Mouse (Mus musculus) hindbrain, embryonic 12.5 days (tissue): ENCODE data around the gene Leo1. TPM values are rescaled to one million over a fixed set of nuclear protein-coding genes. Genes with fewer than 3 reads are reported as not detected.
"Not testable (repeated sequence)": the region's sequence is repeated elsewhere in the genome, so short reads cannot be mapped to it uniquely, and the experiment has no call there.

Experiments
- ATAC-seq: fragments of 200-750 bp; cut with Nextera tagmentation; 2 replicates; pipeline ENCODE4 v1.8.0; 2017; ENCODE audit warnings: moderate TSS enrichment; ENCODE audit not compliant: low FRiP score
- H3K27ac ChIP-seq: fragments of 300-500 bp; sonication (generic); 2 replicates; pipeline ENCODE4 v1.5.1; 2016; ENCODE audit warnings: mild to moderate bottlenecking
- H3K27me3 ChIP-seq: fragments of 300-500 bp; sonication (generic); 2 replicates; pipeline ENCODE4 v1.6.1; 2016; ENCODE audit warnings: mild to moderate bottlenecking
- H3K36me3 ChIP-seq: fragments of 300-500 bp; sonication (generic); 2 replicates; pipeline ENCODE4 v1.6.1; 2016; ENCODE audit warnings: mild to moderate bottlenecking
- H3K4me1 ChIP-seq: fragments of 300-500 bp; sonication (generic); 2 replicates; pipeline ENCODE4 v1.6.1; 2016
- H3K4me2 ChIP-seq: fragments of 300-500 bp; sonication (generic); replicated peaks from 2 replicates; pipeline ENCODE4 v1.6.1; 2016; ENCODE audit warnings: mild to moderate bottlenecking
- H3K4me3 ChIP-seq: fragments of 300-500 bp; sonication (generic); 2 replicates; pipeline ENCODE4 v1.5.1; 2016; ENCODE audit warnings: mild to moderate bottlenecking
- H3K9ac ChIP-seq: fragments of 300-500 bp; sonication (generic); 2 replicates; pipeline ENCODE4 v1.6.1; 2016; ENCODE audit warnings: mild to moderate bottlenecking, moderate library complexity
- H3K9me3 ChIP-seq: fragments of 300-500 bp; sonication (generic); replicated peaks from 2 replicates; pipeline ENCODE4 v1.6.1; 2016; ENCODE audit warnings: mild to moderate bottlenecking
- WGBS: fragments of 180-500 bp; shearing (Covaris S2); methylation state at CpG from one replicate; pipeline ENCODE4 v1.1.7; 2016; 5-methylcytosine and 5-hydroxymethylcytosine counted together
- polyA plus RNA-seq: library from polyadenylated mRNA; unstranded; fragments of >200 nt; fragmentation: Nextera tagmentation; extraction: Ambion mirVana; gene quantifications from 2 replicates; pipeline ENCODE4 v1.2.1, GENCODE M21; 2016

Gene Leo1
- polyA plus RNA-seq, 1 experiment from 2014 or later, result 51.7 TPM

GRCm38 (mm10) chr9:75429040-75429439, 12.3 kb upstream of the Leo1 start:
- peaks cover 5% of the 10 kb centered on the region; the same call in 1 of the 2 replicates for H3K4me1 ChIP-seq
- H3K4me2 ChIP-seq, result no peak overlapping the region
- no peak overlapping the region for H3K4me3 ChIP-seq
- no peak for ATAC-seq
- no peak overlapping the region for H3K9ac ChIP-seq
- no peaks in the 10 kb centered on the region for H3K27me3 ChIP-seq
- H3K27ac ChIP-seq, result no peak overlapping the region
- no peaks in the 10 kb centered on the region for H3K9me3 ChIP-seq
- H3K36me3 ChIP-seq, result no peaks in the 10 kb centered on the region
- WGBS, result 98% methylated on average over 2 of the region's 2 CpGs

GRCm38 (mm10) chr9:75429657-75430056, 11.7 kb upstream of the Leo1 start:
- ATAC-seq, result no peak
- no peak overlapping the region for H3K4me3 ChIP-seq
- H3K36me3 ChIP-seq, result no peaks in the 10 kb centered on the region
- H3K27me3 ChIP-seq, result no peaks in the 10 kb centered on the region
- H3K4me1 ChIP-seq, result peaks cover 9% of the 10 kb centered on the region; the same call in 1 of the 2 replicates
- no peak overlapping the region for H3K4me2 ChIP-seq
- H3K9ac ChIP-seq, result no peak overlapping the region
- H3K27ac ChIP-seq, result no peak overlapping the region
- H3K9me3 ChIP-seq, result no peaks in the 10 kb centered on the region
- 95% methylated on average over 1 of the region's 1 CpGs for WGBS

- no peak overlapping the region for H3K4me3 ChIP-seq
- ATAC-seq, result no peak
- WGBS, result 81% methylated on average over 16 of the region's 16 CpGs
Measured at GRCm38 (mm10) chr9:75430822-75431621, 10.3 kb upstream of the Leo1 start.

GRCm38 (mm10) chr9:75432694-75433093, 8.6 kb upstream of the Leo1 start:
- Histone ChIP-seq H3K4me2 (no peak overlapping the region), H3K36me3 (no peaks in the 10 kb centered on the region), H3K27ac (no peak overlapping the region), H3K4me1 (peaks cover 9% of the 10 kb centered on the region; the same call in 1 of the 2 replicates), H3K4me3 (no peak overlapping the region), H3K27me3 (no peaks in the 10 kb centered on the region), H3K9me3 (no peaks in the 10 kb centered on the region), H3K9ac (no peak overlapping the region)
- 62% methylated on average over 3 of the region's 3 CpGs for whole genome bisulfite sequencing
- no peak for ATAC-seq

More at GRCm38 (mm10) chr9:75430822-75431621, 10.3 kb upstream of the Leo1 start:
- H3K36me3 ChIP-seq, result no peaks in the 10 kb centered on the region
- H3K9ac ChIP-seq, result no peak overlapping the region
- H3K4me2 ChIP-seq, result no peak overlapping the region
- H3K27ac ChIP-seq, result no peak overlapping the region
- peaks cover 9% of the 10 kb centered on the region; the same call in 1 of the 2 replicates for H3K4me1 ChIP-seq
- H3K9me3 ChIP-seq, result no peaks in the 10 kb centered on the region
- no peaks in the 10 kb centered on the region for H3K27me3 ChIP-seq

- H3K27me3 ChIP-seq, result no peaks in the 10 kb centered on the region
- H3K9ac ChIP-seq, result no peak overlapping the region
- no peaks in the 10 kb centered on the region for H3K9me3 ChIP-seq
- no peak overlapping the region for H3K4me2 ChIP-seq
- no peaks in the 10 kb centered on the region for H3K36me3 ChIP-seq
- WGBS, result 45% methylated on average over 7 of the region's 7 CpGs
- H3K27ac ChIP-seq, result no peak overlapping the region
- ATAC-seq, result peak; percentile 37; the same call in 1 of the 2 replicates
- H3K4me1 ChIP-seq, result peaks cover 9% of the 10 kb centered on the region; the same call in 1 of the 2 replicates
- no peak overlapping the region for H3K4me3 ChIP-seq
Measured at GRCm38 (mm10) chr9:75434172-75434793, 7.0 kb upstream of the Leo1 start.

- no peaks in the 10 kb centered on the region for H3K36me3 ChIP-seq
- no peak for ATAC-seq
- no peak overlapping the region for H3K4me2 ChIP-seq
- H3K4me1 ChIP-seq, result peaks cover 9% of the 10 kb centered on the region; the same call in 1 of the 2 replicates
- H3K27me3 ChIP-seq, result no peaks in the 10 kb centered on the region
- H3K4me3 ChIP-seq, result no peak overlapping the region
- WGBS, result 75% methylated on average over 6 of the region's 6 CpGs
- no peak overlapping the region for H3K9ac ChIP-seq
- H3K27ac ChIP-seq, result no peak overlapping the region
- no peaks in the 10 kb centered on the region for H3K9me3 ChIP-seq
Measured at GRCm38 (mm10) chr9:75434872-75435271, 6.5 kb upstream of the Leo1 start.

- Histone ChIP-seq H3K9me3 (no peaks in the 10 kb centered on the region), H3K27me3 (no peaks in the 10 kb centered on the region), H3K9ac (no peak overlapping the region), H3K36me3 (no peaks in the 10 kb centered on the region), H3K4me1 (peaks cover 9% of the 10 kb centered on the region; the same call in 1 of the 2 replicates), H3K4me2 (no peak overlapping the region), H3K27ac (no peak overlapping the region; the same call in 1 of the 2 replicates), H3K4me3 (no peak overlapping the region)
- 79% methylated on average over 4 of the region's 4 CpGs for WGBS
- no peak for ATAC-seq
Measured at GRCm38 (mm10) chr9:75435291-75435690, 6.0 kb upstream of the Leo1 start.

- Histone ChIP-seq H3K4me2 (no peak overlapping the region), H3K9ac (no peak overlapping the region), H3K4me1 (peaks cover 9% of the 10 kb centered on the region; the same call in 1 of the 2 replicates), H3K36me3 (no peaks in the 10 kb centered on the region), H3K9me3 (no peaks in the 10 kb centered on the region), H3K4me3 (no peak overlapping the region), H3K27ac (no peak overlapping the region; the same call in 1 of the 2 replicates), H3K27me3 (no peaks in the 10 kb centered on the region)
- 5% methylated on average over 12 of the region's 12 CpGs for WGBS
- ATAC-seq, result peak; percentile 42
Measured at GRCm38 (mm10) chr9:75435918-75436317, 5.4 kb upstream of the Leo1 start.

GRCm38 (mm10) chr9:75437653-75438385, 3.5 kb upstream of the Leo1 start:
- no peaks in the 10 kb centered on the region for H3K27me3 ChIP-seq
- H3K4me2 ChIP-seq, result no peak overlapping the region
- WGBS, result 29% methylated on average over 6 of the region's 6 CpGs
- no peak overlapping the region for H3K27ac ChIP-seq
- H3K4me3 ChIP-seq, result no peak overlapping the region
- no peaks in the 10 kb centered on the region for H3K36me3 ChIP-seq
- no peak overlapping the region for H3K9ac ChIP-seq
- peaks cover 19% of the 10 kb centered on the region for H3K4me1 ChIP-seq
- ATAC-seq, result no peak
- no peaks in the 10 kb centered on the region for H3K9me3 ChIP-seq

- Histone ChIP-seq H3K4me3 (peak overlapping the region; percentile 91), H3K27ac (peak overlapping the region; percentile 88), H3K4me1 (peaks cover 10% of the 10 kb centered on the region), H3K36me3 (peaks cover 17% of the 10 kb centered on the region), H3K27me3 (no peaks in the 10 kb centered on the region), H3K9ac (peak overlapping the region; percentile 95), H3K4me2 (peak overlapping the region; percentile 75), H3K9me3 (no peaks in the 10 kb centered on the region)
- WGBS, result 1% methylated on average over 26 of the region's 31 CpGs
- ATAC-seq, result peak; percentile 88
Measured at GRCm38 (mm10) chr9:75441691-75442131, 387 bp downstream of the Leo1 start.

- Histone ChIP-seq H3K36me3 (peaks cover 48% of the 10 kb centered on the region), H3K4me3 (no peak overlapping the region), H3K9me3 (no peaks in the 10 kb centered on the region), H3K4me1 (peaks cover 10% of the 10 kb centered on the region), H3K27me3 (no peaks in the 10 kb centered on the region), H3K9ac (no peak overlapping the region), H3K4me2 (no peak overlapping the region), H3K27ac (no peak overlapping the region)
- ATAC-seq, result no peak
- 86% methylated on average over 15 of the region's 15 CpGs for WGBS
Measured at GRCm38 (mm10) chr9:75444981-75445380, 3.7 kb downstream of the Leo1 start.

GRCm38 (mm10) chr9:75446574-75446973, 5.2 kb downstream of the Leo1 start:
- 86% methylated on average over 10 of the region's 10 CpGs for WGBS
- not testable (repeated sequence) for ATAC-seq, H3K4me2 ChIP-seq, H3K9ac ChIP-seq, H3K4me1 ChIP-seq, H3K27ac ChIP-seq, H3K27me3 ChIP-seq, H3K9me3 ChIP-seq, H3K4me3 ChIP-seq
- peaks cover 56% of the 10 kb centered on the region for H3K36me3 ChIP-seq
